Mouse (Mus musculus) bone marrow macrophage, adult 2 months (primary cell): ENCODE data around the gene Ube2j1. TPM values are rescaled to one million over a fixed set of nuclear protein-coding genes. Genes with fewer than 3 reads are reported as not detected.
"Not testable (repeated sequence)": the region's sequence is repeated elsewhere in the genome, so short reads cannot be mapped to it uniquely, and the experiment has no call there.

Experiments used
- H3K27ac ChIP-seq: 2 replicates; pipeline ENCODE4 v1.5.1; 2012; ENCODE audit warnings: low read depth, low read length; ENCODE audit not compliant: insufficient read depth
- H3K4me1 ChIP-seq: 2 replicates; pipeline ENCODE4 v1.6.1; 2012; ENCODE audit warnings: low read length; ENCODE audit not compliant: control insufficient read depth, insufficient read depth
- H3K4me3 ChIP-seq: 2 replicates; pipeline ENCODE4 v1.5.1; 2012; ENCODE audit warnings: mild to moderate bottlenecking, low read length, moderate library complexity; ENCODE audit not compliant: insufficient read depth
- CTCF ChIP-seq: IDR thresholded peaks from 2 replicates; pipeline ENCODE4 v1.5.1; 2012; ENCODE audit warnings: low read depth, mild to moderate bottlenecking, low read length, moderate library complexity
- POLR2A ChIP-seq: IDR thresholded peaks from 2 replicates; pipeline ENCODE4 v1.6.1; 2012; ENCODE audit warnings: mild to moderate bottlenecking, low read depth, low read length, borderline replicate concordance
- polyA plus RNA-seq: library from polyadenylated mRNA; stranded (reverse); fragments of >200 nt; gene quantifications from 2 replicates; pipeline ENCODE4 v1.2.4, GENCODE M21; 2012; ENCODE audit not compliant: missing spikeins, insufficient read depth, insufficient read length

Ube2j1 gene
- polyA plus RNA-seq, 1 experiment = 47.4 TPM

- Histone ChIP-seq H3K4me1 (peaks cover 7% of the 10 kb centered on the region), H3K4me3 (no peak overlapping the region), H3K27ac (no peak overlapping the region)
- TF ChIP-seq POLR2A (no peak), CTCF (no peak)
These were observed 44.2 kb upstream of the Ube2j1 start for GRCm38 (mm10) chr4:32987006-32987405.

GRCm38 (mm10) chr4:32989346-32989745, 41.9 kb upstream of the Ube2j1 start:
- H3K27ac ChIP-seq = no peak overlapping the region
- H3K4me3 ChIP-seq = no peak overlapping the region
- peaks cover 7% of the 10 kb centered on the region for H3K4me1 ChIP-seq
- no peak for TF ChIP-seq POLR2A
- TF ChIP-seq CTCF = no peak

- H3K4me3 ChIP-seq = no peak overlapping the region
- H3K27ac ChIP-seq = no peak overlapping the region
- H3K4me1 ChIP-seq = no peaks in the 10 kb centered on the region
- TF ChIP-seq CTCF = 0 out of 2 replicates have a peak, but pooled peaks have one; percentile 17
- no peak for TF ChIP-seq POLR2A
These were observed 37.0 kb upstream of the Ube2j1 start for GRCm38 (mm10) chr4:32994168-32994567.

- TF ChIP-seq CTCF (no peak), POLR2A (no peak)
- Histone ChIP-seq H3K4me1 (no peaks in the 10 kb centered on the region), H3K4me3 (no peak overlapping the region), H3K27ac (no peak overlapping the region)
These were observed 35.1 kb upstream of the Ube2j1 start for GRCm38 (mm10) chr4:32996083-32996482.

GRCm38 (mm10) chr4:32997571-32997970, 33.6 kb upstream of the Ube2j1 start:
- Histone ChIP-seq H3K4me1 (no peaks in the 10 kb centered on the region), H3K4me3 (no peak overlapping the region), H3K27ac (no peak overlapping the region)
- TF ChIP-seq CTCF (no peak), POLR2A (no peak)

- H3K27ac ChIP-seq = no peak overlapping the region
- H3K4me3 ChIP-seq = no peak overlapping the region
- TF ChIP-seq POLR2A (no peak), CTCF (no peak)
These were observed 32.2 kb upstream of the Ube2j1 start for GRCm38 (mm10) chr4:32998996-32999395.

GRCm38 (mm10) chr4:33002081-33002480, 29.1 kb upstream of the Ube2j1 start:
- Histone ChIP-seq H3K4me1 (no peaks in the 10 kb centered on the region), H3K4me3 (no peak overlapping the region), H3K27ac (no peak overlapping the region)
- TF ChIP-seq CTCF = no peak
- TF ChIP-seq POLR2A = no peak

More at GRCm38 (mm10) chr4:32998996-32999395, 32.2 kb upstream of the Ube2j1 start:
- H3K4me1 ChIP-seq = no peaks in the 10 kb centered on the region

GRCm38 (mm10) chr4:33005595-33006470, 25.4 kb upstream of the Ube2j1 start:
- H3K27ac ChIP-seq, H3K4me3 ChIP-seq, H3K4me1 ChIP-seq: not testable (repeated sequence)

GRCm38 (mm10) chr4:33006844-33007243, 24.4 kb upstream of the Ube2j1 start:
- no peak overlapping the region for H3K4me3 ChIP-seq
- no peaks in the 10 kb centered on the region for H3K4me1 ChIP-seq
- H3K27ac ChIP-seq = no peak overlapping the region
- no peak for TF ChIP-seq CTCF
- no peak for TF ChIP-seq POLR2A

GRCm38 (mm10) chr4:33007443-33008217, 23.6 kb upstream of the Ube2j1 start:
- no peak overlapping the region for H3K27ac ChIP-seq
- TF ChIP-seq CTCF = no peak
- no peak for TF ChIP-seq POLR2A
- H3K4me1 ChIP-seq = no peaks in the 10 kb centered on the region
- H3K4me3 ChIP-seq = no peak overlapping the region
